In genomic region chr14:55089199-55089947, GRCm38 (mm10) we compare ENCODE assay signal across 9 mouse cellular contexts. TPM values are rescaled to one million over a fixed set of nuclear protein-coding genes. Genes with fewer than 3 reads are reported as not detected.
DNase-seq lines count a peak whose midpoint lies in the region; ATAC-seq and TF ChIP-seq lines count a peak whose summit lies in the region.
"Had no signal": no experiment of that assay in that cellular context is flagged by ENCODE, and none has a peak within 500 bp of the region (broad histone marks: within the 10 kb centered on the region; RNA-seq: fewer than 3 reads in every experiment).

No protein-coding gene starts in this region.

- peak; percentile 16; the same call in 1 of the 2 replicates for ATAC-seq in frontal cortex, adult (ENCODE audit: low TSS enrichment)
- no peak for ATAC-seq in lung, embryonic 14.5 days (ENCODE audit: insufficient read depth)
- no peak for ATAC-seq in forebrain, embryonic 14.5 days
- ATAC-seq in neural tube, embryonic 12.5 days (ENCODE audit: low FRiP score, low read depth): no peak

- H3K4me1 ChIP-seq in lung, embryonic 14.5 days (ENCODE audit: insufficient read depth): no peaks in the 10 kb centered on the region; the same call in 1 of the 2 replicates
- peaks cover 40% of the 10 kb centered on the region for H3K4me1 ChIP-seq in forebrain, embryonic 14.5 days (ENCODE audit: control insufficient read depth, insufficient read depth, low read length)
- H3K4me1 ChIP-seq in neural tube, embryonic 12.5 days: peaks cover 65% of the 10 kb centered on the region

- no peak for DNase-seq in frontal cortex, postnatal 10 days (ENCODE audit: low spot score in 2 of 2)
- DNase-seq in lung, embryonic 14.5 days: peak; percentile 49
- DNase-seq in lung, postnatal 14 days: no peak
- DNase-seq in forebrain, embryonic 14.5 days (ENCODE audit: low spot score): peak; percentile 75
- no peak for DNase-seq in thymus, postnatal 25 days
- DNase-seq in urinary bladder, adult 2 months (ENCODE audit: low spot score): no peak
- DNase-seq: liver, embryonic 13.5 days had no signal

- no peaks in the 10 kb centered on the region for H3K36me3 ChIP-seq in lung, embryonic 14.5 days (ENCODE audit: insufficient read depth)
- 0 out of 2 replicates have a peak, but pooled peaks cover 10% of the 10 kb centered on the region for H3K36me3 ChIP-seq in forebrain, embryonic 14.5 days (ENCODE audit: control insufficient read depth, insufficient read depth, low read length)
- H3K36me3 ChIP-seq in neural tube, embryonic 12.5 days: no peaks in the 10 kb centered on the region
- H3K36me3 ChIP-seq: liver, embryonic 13.5 days had no signal

- H3K9ac ChIP-seq in lung, embryonic 14.5 days: no peak overlapping the region
- H3K9ac ChIP-seq in forebrain, embryonic 14.5 days (ENCODE audit: low read length): peak overlapping the region; percentile 98
- peak overlapping the region; percentile 92 for H3K9ac ChIP-seq in neural tube, embryonic 12.5 days
- H3K9ac ChIP-seq: liver, embryonic 13.5 days had no signal

- WGBS in lung, embryonic 14.5 days: 53% methylated on average over 13 of the region's 13 CpGs
- WGBS in forebrain, embryonic 14.5 days: 53% methylated on average over 13 of the region's 13 CpGs
- 35% methylated on average over 13 of the region's 13 CpGs for WGBS in neural tube, embryonic 12.5 days

- no peaks in the 10 kb centered on the region for H3K27me3 ChIP-seq in lung, embryonic 14.5 days (ENCODE audit: insufficient read depth, low read length)
- H3K27me3 ChIP-seq in forebrain, embryonic 14.5 days (replicated peaks; ENCODE audit: control insufficient read depth, insufficient read depth, low read length): no peaks in the 10 kb centered on the region
- no peaks in the 10 kb centered on the region for H3K27me3 ChIP-seq in neural tube, embryonic 12.5 days (replicated peaks)

- no peak overlapping the region for H3K27ac ChIP-seq in lung, embryonic 14.5 days (ENCODE audit: low read depth)
- H3K27ac ChIP-seq in forebrain, embryonic 14.5 days (ENCODE audit: low read depth, low read length): peak overlapping the region; percentile 58
- 0 out of 2 replicates have a peak overlapping the region, but pooled peaks have one; percentile 3 for H3K27ac ChIP-seq in neural tube, embryonic 12.5 days
- H3K27ac ChIP-seq: liver, embryonic 13.5 days had no signal

- H3K4me2 ChIP-seq in lung, embryonic 14.5 days: no peak overlapping the region
- peak overlapping the region; percentile 70 for H3K4me2 ChIP-seq in forebrain, embryonic 14.5 days (ENCODE audit: low read length)
- H3K4me2 ChIP-seq in neural tube, embryonic 12.5 days (replicated peaks): peak overlapping the region; percentile 80
- H3K4me2 ChIP-seq: liver, embryonic 13.5 days had no signal

- H3K9me3 ChIP-seq in lung, embryonic 14.5 days (ENCODE audit: low read depth, low read length): no peaks in the 10 kb centered on the region
- H3K9me3 ChIP-seq in forebrain, embryonic 14.5 days (replicated peaks; ENCODE audit: control insufficient read depth, low read length): no peaks in the 10 kb centered on the region
- no peaks in the 10 kb centered on the region for H3K9me3 ChIP-seq in neural tube, embryonic 12.5 days
- H3K9me3 ChIP-seq: liver, embryonic 13.5 days had no signal

- no peak for TF ChIP-seq CTCF in lung, embryonic 14.5 days (IDR thresholded peaks at IDR 0.05; ENCODE audit: low read depth)

- no peak overlapping the region for H3K4me3 ChIP-seq in lung, embryonic 14.5 days (ENCODE audit: low read depth, low read length)
- H3K4me3 ChIP-seq in forebrain, embryonic 14.5 days (ENCODE audit: low read depth, low read length): peak overlapping the region; percentile 73; the same call in 1 of the 2 replicates
- H3K4me3 ChIP-seq in neural tube, embryonic 12.5 days: peak overlapping the region; percentile 60; the same call in 1 of the 2 replicates
- H3K4me3 ChIP-seq: liver, embryonic 13.5 days had no signal

RNA-seq across cellular contexts. Expression of gene Zfhx2, which starts 2.8 kb away (rescaled TPM):
- 3.4 and 3.5 TPM in 2 replicates for polyA plus RNA-seq in lung, embryonic 14.5 days (2014; fragmentation: Nextera tagmentation; extraction: Ambion mirVana)
- polyA plus RNA-seq in forebrain, embryonic 14.5 days (2014; fragmentation: Nextera tagmentation; extraction: Ambion mirVana): 8.5 and 12.0 TPM in 2 replicates
- 29.4 and 34.4 TPM in 2 replicates for polyA plus RNA-seq in neural tube, embryonic 12.5 days (2016; fragmentation: Nextera tagmentation; extraction: Ambion mirVana)
- polyA plus RNA-seq in urinary bladder, adult 2 months (2012; rRNA removed): 0.66 and 2.0 TPM in 2 replicates

RNA-seq across cellular contexts. Expression of gene Thtpa, which starts 5.2 kb away (rescaled TPM):
- polyA plus RNA-seq in lung, embryonic 14.5 days (2014; fragmentation: Nextera tagmentation; extraction: Ambion mirVana): 19.2 and 20.1 TPM in 2 replicates
- 44.4 and 47.2 TPM in 2 replicates for polyA plus RNA-seq in forebrain, embryonic 14.5 days (2014; fragmentation: Nextera tagmentation; extraction: Ambion mirVana)
- 25.7 and 26.5 TPM in 2 replicates for polyA plus RNA-seq in neural tube, embryonic 12.5 days (2016; fragmentation: Nextera tagmentation; extraction: Ambion mirVana)
- polyA plus RNA-seq in urinary bladder, adult 2 months (2012; rRNA removed): 6.6 and 11.6 TPM in 2 replicates

RNA-seq across cellular contexts. Expression of gene Ap1g2, which starts 17.0 kb away (rescaled TPM):
- polyA plus RNA-seq in lung, embryonic 14.5 days (2014; fragmentation: Nextera tagmentation; extraction: Ambion mirVana): 14.7 and 16.3 TPM in 2 replicates
- 8.1 and 9.2 TPM in 2 replicates for polyA plus RNA-seq in forebrain, embryonic 14.5 days (2014; fragmentation: Nextera tagmentation; extraction: Ambion mirVana)
- 7.6 and 12.0 TPM in 2 replicates for polyA plus RNA-seq in neural tube, embryonic 12.5 days (2016; fragmentation: Nextera tagmentation; extraction: Ambion mirVana)
- 22.5 and 26.6 TPM in 2 replicates for polyA plus RNA-seq in urinary bladder, adult 2 months (2012; rRNA removed)

RNA-seq across cellular contexts. Expression of gene Jph4, which starts 27.4 kb away (rescaled TPM):
- polyA plus RNA-seq in lung, embryonic 14.5 days (2014; fragmentation: Nextera tagmentation; extraction: Ambion mirVana): 0.16 and 0.37 TPM in 2 replicates
- polyA plus RNA-seq in forebrain, embryonic 14.5 days (2014; fragmentation: Nextera tagmentation; extraction: Ambion mirVana): 24.1 and 28.9 TPM in 2 replicates
- 12.3 and 13.8 TPM in 2 replicates for polyA plus RNA-seq in neural tube, embryonic 12.5 days (2016; fragmentation: Nextera tagmentation; extraction: Ambion mirVana)
- polyA plus RNA-seq in urinary bladder, adult 2 months (2012; rRNA removed): 2.4 and 2.8 TPM in 2 replicates

Comparison
In these comparisons a context has a peak if more than half of its experiments do, and no peak if none do; other contexts are left out.
1. DNase-seq: peak in lung, embryonic 14.5 days (single experiment) and forebrain, embryonic 14.5 days (single experiment); none in frontal cortex, postnatal 10 days (0 of 2), lung, postnatal 14 days (single experiment), thymus, postnatal 25 days (single experiment) and urinary bladder, adult 2 months (single experiment).